Mouse (Mus musculus): ENCODE measurements around the gene Tacstd2. TPM values are rescaled to one million over a fixed set of nuclear protein-coding genes. Genes with fewer than 3 reads are reported as not detected.
"Not testable (repeated sequence)": the region's sequence is repeated elsewhere in the genome, so short reads cannot be mapped to it uniquely, and the experiment has no call there.

Gene Tacstd2
- polyA plus RNA-seq, 1 experiment from 2014 or later = 0.62 TPM

- H3K4me3 ChIP-seq; H3K36me3 ChIP-seq; H3K9me3 ChIP-seq (replicated peaks); H3K4me2 ChIP-seq; H3K9ac ChIP-seq; H3K4me1 ChIP-seq (replicated peaks); H3K27me3 ChIP-seq; H3K27ac ChIP-seq: not testable (repeated sequence)
- peak; percentile 39; the same call in 1 of the 2 replicates for ATAC-seq (replicated peaks; ENCODE audit: insufficient number of reproducible peaks, insufficient read depth, low FRiP score, low read depth)
- WGBS = 88% methylated on average over 2 of the region's 6 CpGs
Observed at GRCm38 (mm10) chr6:67501938-67502337, 33.7 kb downstream of the Tacstd2 start.

- no peaks in the 10 kb centered on the region; the same call in 1 of the 2 replicates for H3K9me3 ChIP-seq (replicated peaks)
Observed at GRCm38 (mm10) chr6:67491755-67492154, 43.8 kb downstream of the Tacstd2 start, which contains the start of gene Il23r. Il23r (minus strand) TSS chr6:67491855.

More at GRCm38 (mm10) chr6:67491755-67492154, 43.8 kb downstream of the Tacstd2 start, which contains the start of gene Il23r:
- Histone ChIP-seq H3K27ac (no peak within 1 kb of the TSS), H3K27me3 (no peaks in the 10 kb centered on the region), H3K9ac (no peak within 1 kb of the TSS), H3K36me3 (no peaks in the 10 kb centered on the region), H3K4me2 (no peak within 1 kb of the TSS), H3K4me1 (replicated peaks) (no peaks in the 10 kb centered on the region), H3K4me3 (no peak within 1 kb of the TSS)
- ATAC-seq (replicated peaks; ENCODE audit: insufficient number of reproducible peaks, insufficient read depth, low FRiP score, low read depth) = no peak
- 68% methylated on average over 2 of the region's 2 CpGs for WGBS

Other genes starting within 250 kb of the Tacstd2 start
- 0.05 and 1.0 TPM in 2 replicates for gene Il12rb2, start 159.6 kb downstream of the Tacstd2 start, polyA plus RNA-seq (2015; fragmentation: Nextera tagmentation; extraction: Ambion mirVana)
- not detected in 2 replicates for gene Il23r, start 43.9 kb downstream of the Tacstd2 start, polyA plus RNA-seq (2015; fragmentation: Nextera tagmentation; extraction: Ambion mirVana)

Measured in heart, embryonic 15.5 days (tissue).